ENCODE assay signal across 20 mouse cellular contexts in the genomic region with DNA sequence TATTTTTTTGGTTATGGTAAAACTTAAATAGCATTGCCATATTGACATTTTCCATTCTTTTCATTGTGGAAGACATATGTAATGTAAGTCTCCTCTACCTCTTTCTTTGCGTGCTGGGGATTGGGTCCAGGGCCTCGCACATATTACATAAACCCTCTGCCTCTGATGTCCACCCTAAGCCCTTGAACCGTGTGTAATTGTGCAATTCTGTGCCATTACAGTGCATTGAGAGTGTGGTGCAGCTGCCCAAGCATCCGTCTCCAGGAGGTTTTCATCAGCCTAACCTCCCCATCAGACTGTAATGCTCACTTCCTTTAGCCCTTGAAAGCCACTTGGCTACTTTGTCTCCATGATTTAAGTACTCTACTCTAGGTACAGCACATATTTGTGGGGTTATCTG. TPM values are rescaled to one million over a fixed set of nuclear protein-coding genes. Genes with fewer than 3 reads are reported as not detected.
A peak's percentile ranks its signal among the peaks of the same experiment; 100 is the strongest.
DNase-seq lines count a peak whose midpoint lies in the region; ATAC-seq and TF ChIP-seq lines count a peak whose summit lies in the region.
"Had no signal": no experiment of that assay in that cellular context is flagged by ENCODE, and none has a peak within 500 bp of the region (broad histone marks: within the 10 kb centered on the region; RNA-seq: fewer than 3 reads in every experiment).

No protein-coding gene starts in this region.

- H3K4me1 ChIP-seq in liver, embryonic 16.5 days (ENCODE audit: control insufficient read depth, low read depth, low read length) = peaks cover 18% of the 10 kb centered on the region
- peaks cover 12% of the 10 kb centered on the region for H3K4me1 ChIP-seq in liver, embryonic 11.5 days (replicated peaks; ENCODE audit: control insufficient read depth, insufficient read depth, low read length)
- H3K4me1 ChIP-seq in forebrain, embryonic 11.5 days (replicated peaks; ENCODE audit: control insufficient read depth, insufficient read depth, low read length) = no peaks in the 10 kb centered on the region

- H3K4me2 ChIP-seq in liver, embryonic 16.5 days (ENCODE audit: low read depth, low read length) = no peak overlapping the region
- no peak overlapping the region for H3K4me2 ChIP-seq in liver, embryonic 11.5 days
- H3K4me2 ChIP-seq in forebrain, embryonic 11.5 days (ENCODE audit: low read depth, low read length, severe bottlenecking) = no peak overlapping the region
- H3K4me2 ChIP-seq: forebrain, embryonic 15.5 days; hindbrain, embryonic 13.5 days had no signal

- intact Hi-C loops in gastrocnemius, adult 2 months (cut with DNase I) = no loop called here

- 0 out of 2 replicates have a peak, but pooled peaks have one; percentile 39 for ATAC-seq in liver, embryonic 16.5 days (ENCODE audit: low read depth)
- ATAC-seq in liver, embryonic 11.5 days (replicated peaks; ENCODE audit: low FRiP score) = no peak
- ATAC-seq in granulocyte monocyte progenitor cell, adult 5-6 weeks (replicated peaks; ENCODE audit: poor library complexity, severe bottlenecking) = peak; percentile 87
- no peak for ATAC-seq in forebrain, embryonic 11.5 days (replicated peaks; ENCODE audit: low FRiP score)
- ATAC-seq: activated CD4-positive, CD25-positive, alpha-beta regulatory T cell, adult 4 months; forebrain, embryonic 15.5 days; hindbrain, postnatal 0 days; Patski had no signal

- TF ChIP-seq CTCF in gastrocnemius, adult 2 months (IDR thresholded peaks at IDR 0.05) = no peak

- no peaks in the 10 kb centered on the region for H3K36me3 ChIP-seq in liver, embryonic 16.5 days (ENCODE audit: control insufficient read depth, insufficient read depth)
- H3K36me3 ChIP-seq in liver, embryonic 11.5 days (ENCODE audit: control insufficient read depth, insufficient read depth, low read length) = no peaks in the 10 kb centered on the region
- no peaks in the 10 kb centered on the region for H3K36me3 ChIP-seq in forebrain, embryonic 11.5 days (ENCODE audit: control insufficient read depth, insufficient read depth, low read length)
- H3K36me3 ChIP-seq: forebrain, embryonic 15.5 days; hindbrain, embryonic 13.5 days had no signal

- no peaks in the 10 kb centered on the region for H3K9me3 ChIP-seq in liver, embryonic 16.5 days (replicated peaks; ENCODE audit: control insufficient read depth, low read length)
- no peaks in the 10 kb centered on the region for H3K9me3 ChIP-seq in liver, embryonic 11.5 days (ENCODE audit: control insufficient read depth, low read length)
- H3K9me3 ChIP-seq in forebrain, embryonic 11.5 days (ENCODE audit: control insufficient read depth, low read length) = no peaks in the 10 kb centered on the region
- H3K9me3 ChIP-seq: embryonic facial prominence, embryonic 10.5 days; forebrain, embryonic 10.5 days; forebrain, embryonic 15.5 days; hindbrain, embryonic 13.5 days had no signal

- H3K9ac ChIP-seq in liver, embryonic 16.5 days (ENCODE audit: low read depth, low read length) = no peak overlapping the region
- H3K9ac ChIP-seq in liver, embryonic 11.5 days (ENCODE audit: low read depth, low read length) = no peak overlapping the region
- H3K9ac ChIP-seq in forebrain, embryonic 11.5 days (ENCODE audit: low read length) = no peak overlapping the region
- H3K9ac ChIP-seq: forebrain, embryonic 15.5 days; hindbrain, embryonic 13.5 days had no signal

- H3K27me3 ChIP-seq in liver, embryonic 16.5 days (ENCODE audit: control insufficient read depth, insufficient read depth, low read depth, low read length) = no peaks in the 10 kb centered on the region
- no peaks in the 10 kb centered on the region for H3K27me3 ChIP-seq in liver, embryonic 11.5 days (replicated peaks; ENCODE audit: control insufficient read depth, insufficient read depth, low read length)
- no peaks in the 10 kb centered on the region for H3K27me3 ChIP-seq in forebrain, embryonic 11.5 days (ENCODE audit: control insufficient read depth, insufficient read depth, low read length)
- H3K27me3 ChIP-seq: CH12.LX; forebrain, embryonic 15.5 days; hindbrain, embryonic 13.5 days; Patski had no signal

- WGBS in liver, embryonic 16.5 days (ENCODE audit: insufficient replicate concordance) = 58% methylated on average over 4 of the region's 4 CpGs
- 86% methylated on average over 4 of the region's 4 CpGs for WGBS in liver, embryonic 11.5 days
- 80% methylated on average over 4 of the region's 4 CpGs for WGBS in forebrain, embryonic 11.5 days

- no peak overlapping the region for H3K4me3 ChIP-seq in gastrocnemius, adult 2 months
- no peak overlapping the region for H3K4me3 ChIP-seq in liver, embryonic 16.5 days (ENCODE audit: low read depth, low read length)
- H3K4me3 ChIP-seq in liver, embryonic 11.5 days (ENCODE audit: low read depth, low read length) = no peak overlapping the region
- H3K4me3 ChIP-seq in forebrain, embryonic 11.5 days (ENCODE audit: low read depth, low read length) = no peak overlapping the region
- H3K4me3 ChIP-seq: embryonic facial prominence, embryonic 10.5 days; forebrain, embryonic 10.5 days; forebrain, embryonic 15.5 days; hindbrain, embryonic 13.5 days had no signal

- H3K27ac ChIP-seq in gastrocnemius, adult 2 months = peak overlapping the region; percentile 96; the same call in 1 of the 2 replicates
- H3K27ac ChIP-seq in liver, embryonic 16.5 days (ENCODE audit: low read length) = no peak overlapping the region
- H3K27ac ChIP-seq in liver, embryonic 11.5 days (ENCODE audit: low read depth, low read length) = no peak overlapping the region
- no peak overlapping the region for H3K27ac ChIP-seq in forebrain, embryonic 11.5 days (ENCODE audit: low read depth, low read length)
- H3K27ac ChIP-seq: embryonic facial prominence, embryonic 10.5 days; forebrain, embryonic 10.5 days; forebrain, embryonic 15.5 days; hindbrain, embryonic 13.5 days; hindbrain, postnatal 0 days had no signal

- DNase-seq in gastrocnemius, adult 2 months = no peak
- no peak for DNase-seq in gastrocnemius, postnatal 4 days (ENCODE audit: low spot score in 2 of 2)
- no peak for DNase-seq in liver, embryonic 11.5 days (ENCODE audit: low spot score)
- no peak for DNase-seq in right cerebral cortex, adult 2 months (ENCODE audit: low spot score in 2 of 2)
- no peak for DNase-seq in forebrain, embryonic 11.5 days (ENCODE audit: low spot score)
- DNase-seq: adrenal gland, postnatal 25 days; cerebellum, adult 2 months; cerebellum, postnatal 10 days; gastrocnemius, postnatal 10 days; heart, postnatal 10 days had no signal

RNA-seq across cellular contexts. Expression of gene Lrrfip2, which starts 7.0 kb away (rescaled TPM):
- total RNA-seq in gastrocnemius, adult 2 months (2021) = 10 to 100 TPM; 72.6 to 74.8 TPM
- 10 to 100 TPM; 77.3 to 93.3 TPM for total RNA-seq in gastrocnemius, postnatal 4 days (2021)
- 16.2 and 16.9 TPM in 2 replicates for polyA plus RNA-seq in liver, embryonic 16.5 days (2015; fragmentation: Nextera tagmentation; extraction: Ambion mirVana)
- 40.0 and 40.3 TPM in 2 replicates for polyA plus RNA-seq in liver, embryonic 11.5 days (2014; fragmentation: Nextera tagmentation; extraction: Ambion mirVana)
- 34.0 and 37.9 TPM in 2 replicates for total RNA-seq in granulocyte monocyte progenitor cell, adult 5-6 weeks (2014; fragmentation: Nextera tagmentation)
- 75.1 and 86.0 TPM in 2 replicates for total RNA-seq in granulocyte monocyte progenitor cell, adult 5-6 weeks (2017)
- polyA plus RNA-seq in forebrain, embryonic 11.5 days (2014; fragmentation: Nextera tagmentation; extraction: Ambion mirVana) = 44.3 and 50.6 TPM in 2 replicates

Comparison
In these comparisons a context has a peak if more than half of its experiments do, and no peak if none do; other contexts are left out.
1. ATAC-seq: peak in liver, embryonic 16.5 days (single experiment) and granulocyte monocyte progenitor cell, adult 5-6 weeks (single experiment); none in liver, embryonic 11.5 days (single experiment) and forebrain, embryonic 11.5 days (single experiment).